Mouse (Mus musculus): ENCODE results near the gene Liph. TPM values are rescaled to one million over a fixed set of nuclear protein-coding genes. Genes with fewer than 3 reads are reported as not detected.
"Not testable (repeated sequence)": the region's sequence is repeated elsewhere in the genome, so short reads cannot be mapped to it uniquely, and the experiment has no call there.

Gene Liph
- polyA plus RNA-seq, 1 experiment from 2014 or later: 0.30 TPM

DNA sequence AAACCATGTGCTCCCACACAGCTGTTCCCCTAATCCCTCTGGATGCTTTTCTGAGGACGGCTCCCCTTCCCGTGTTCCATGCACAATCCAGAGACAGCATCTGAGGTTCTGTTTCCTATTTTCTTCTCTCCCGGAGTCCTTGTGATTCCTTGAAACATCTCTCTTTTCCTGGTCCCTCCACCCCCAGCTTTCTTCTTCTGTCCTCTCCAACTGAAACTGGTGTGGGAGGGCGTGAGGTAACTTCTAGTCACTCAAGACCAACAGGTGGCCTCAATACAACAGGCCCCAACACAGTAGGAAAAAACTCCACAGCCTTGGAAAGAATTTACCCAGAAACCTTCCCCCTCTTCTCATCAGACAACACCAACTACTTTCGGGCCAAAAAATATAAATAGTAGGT lies 18.1 kb downstream of the Liph start:
- POLR2A ChIA-PET: no interaction called here
- no peak for TF ChIP-seq CTCF (IDR thresholded peaks at IDR 0.05)
- CTCF ChIA-PET: interaction anchor here (1.3 to 1.8 kb wide), 2 partner anchors 9 to 14 kb away, joined by 3 to 5 read pairs; no protein-coding TSS in a partner anchor
- DNase-seq (ENCODE audit: low read depth, low spot score): no peak
- in situ Hi-C loops (cut with MboI; ENCODE audit: low pct_unique_long_range_greater_than_20kb): no loop called here
- ATAC-seq: no peak
- no peaks in the 10 kb centered on the region for H3K27me3 ChIP-seq

DNA sequence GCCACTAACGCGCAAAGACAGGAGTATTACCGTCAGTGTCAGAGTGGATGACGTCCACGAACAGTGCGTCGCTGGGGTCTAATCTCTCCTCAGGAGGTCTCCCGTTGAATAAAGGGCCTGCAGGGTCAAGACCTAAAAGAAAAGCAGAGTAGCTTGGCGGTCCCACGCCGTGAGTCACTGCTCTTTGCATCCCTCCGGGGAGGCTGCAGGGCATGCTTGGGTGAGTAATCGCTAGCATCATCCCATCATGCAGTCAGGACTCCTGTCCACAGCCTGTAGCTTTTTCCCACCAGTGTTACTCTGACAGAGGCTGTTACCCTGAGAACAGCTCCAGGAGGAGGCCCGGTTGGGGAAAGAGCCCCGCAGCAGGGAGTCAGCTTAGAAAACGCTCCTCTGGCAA lies 19.3 kb downstream of the Liph start:
- H3K27me3 ChIP-seq: no peaks in the 10 kb centered on the region
- ChIA-PET CTCF (interaction anchor here (1.3 to 1.8 kb wide), 2 partner anchors 10 to 15 kb away, joined by 3 to 5 read pairs; no protein-coding TSS in a partner anchor), POLR2A (no interaction called here)
- ATAC-seq (peak; percentile 92), DNase-seq (ENCODE audit: low read depth, low spot score) (peak; percentile 81)
- in situ Hi-C loops (cut with MboI; ENCODE audit: low pct_unique_long_range_greater_than_20kb): no loop called here
- TF ChIP-seq CTCF (IDR thresholded peaks at IDR 0.05): no peak

DNA sequence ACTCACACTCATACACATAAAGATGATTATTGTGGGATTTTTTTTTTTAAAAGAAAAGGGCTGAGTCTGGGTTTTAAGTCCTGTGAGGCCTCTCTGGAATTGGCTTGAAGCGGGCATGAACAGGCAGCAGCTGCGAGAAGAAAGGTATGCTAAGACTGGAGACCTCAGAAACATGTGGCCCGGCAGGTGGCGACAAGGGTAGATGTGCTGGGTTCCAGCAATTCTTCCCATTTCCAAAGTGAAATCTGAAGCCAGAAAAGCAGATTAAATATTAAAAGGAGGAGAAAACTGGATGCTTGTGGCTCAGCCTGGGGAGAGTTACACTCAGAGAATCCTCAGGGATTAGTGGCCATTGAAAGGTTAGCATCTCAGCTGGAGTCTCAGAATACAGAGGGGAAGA lies 24.0 kb downstream of the Liph start:
- DNase-seq (ENCODE audit: low read depth, low spot score): no peak
- in situ Hi-C loops (cut with MboI; ENCODE audit: low pct_unique_long_range_greater_than_20kb): no loop called here

DNA sequence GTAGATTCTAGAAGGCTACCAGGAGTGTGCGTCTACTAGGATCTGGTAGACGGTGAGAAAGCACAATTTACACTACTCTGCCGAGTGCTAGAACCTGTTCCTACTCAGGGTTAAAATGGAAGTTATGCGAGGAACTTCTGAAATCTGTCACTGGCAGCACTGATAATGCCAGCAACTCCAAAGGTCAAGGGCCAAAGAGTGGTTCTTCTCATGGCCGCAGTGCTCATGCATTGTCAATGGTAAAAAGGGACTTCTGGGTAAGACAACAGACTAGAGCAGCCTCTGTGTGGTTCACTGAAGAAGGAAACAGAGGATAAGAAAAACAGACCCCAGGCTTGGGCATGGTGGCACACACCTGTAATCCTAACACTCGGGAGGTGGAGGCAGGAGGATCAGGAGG lies 24.9 kb downstream of the Liph start:
- ChIA-PET CTCF (no interaction called here), POLR2A (no interaction called here)
- TF ChIP-seq CTCF (IDR thresholded peaks at IDR 0.05): no peak
- in situ Hi-C loops (cut with MboI; ENCODE audit: low pct_unique_long_range_greater_than_20kb): no loop called here
- ATAC-seq: no peak
- H3K27me3 ChIP-seq: no peaks in the 10 kb centered on the region
- DNase-seq (ENCODE audit: low read depth, low spot score): no peak

More for the DNA sequence above, 24.0 kb downstream of the Liph start:
- no peaks in the 10 kb centered on the region for H3K27me3 ChIP-seq
- peak; percentile 52 for TF ChIP-seq CTCF (IDR thresholded peaks at IDR 0.05)
- ChIA-PET CTCF (interaction anchor here (0.9 to 1.0 kb wide), 2 partner anchors 12 to 41 kb away, joined by 3 to 4 read pairs; no protein-coding TSS in a partner anchor), POLR2A (interaction anchor here (0.6 to 0.9 kb wide), 2 partner anchors 39 to 41 kb away, joined by 3 read pairs; no protein-coding TSS in a partner anchor)
- ATAC-seq: no peak

DNA sequence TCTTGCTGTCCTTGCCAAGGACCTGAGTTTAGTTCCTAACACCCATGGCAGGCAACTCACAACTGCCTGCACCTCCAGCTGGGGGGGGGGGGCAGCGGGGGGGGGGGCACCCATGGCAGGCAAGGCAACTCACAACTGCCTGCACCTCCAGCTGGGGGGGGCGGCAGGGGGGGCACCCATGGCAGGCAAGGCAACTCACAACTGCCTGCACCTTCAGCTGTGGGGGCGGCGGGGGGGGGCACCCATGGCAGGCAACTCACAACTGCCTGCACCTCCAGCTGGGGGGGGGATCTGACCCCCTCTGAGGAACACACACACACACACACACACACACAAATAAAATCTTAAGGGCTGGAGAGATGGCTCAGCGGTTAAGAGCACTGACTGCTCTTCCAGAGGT lies 25.6 kb downstream of the Liph start:
- no peak for TF ChIP-seq CTCF (IDR thresholded peaks at IDR 0.05)
- H3K27me3 ChIP-seq: no peaks in the 10 kb centered on the region
- ATAC-seq: no peak
- CTCF ChIA-PET: no interaction called here
- in situ Hi-C loops (cut with MboI; ENCODE audit: low pct_unique_long_range_greater_than_20kb): no loop called here
- POLR2A ChIA-PET: no interaction called here
- DNase-seq (ENCODE audit: low read depth, low spot score): no peak

GRCm38 (mm10) chr16:21965576-21965975 lies 29.9 kb downstream of the Liph start:
- in situ Hi-C loops (cut with MboI; ENCODE audit: low pct_unique_long_range_greater_than_20kb): no loop called here
- DNase-seq (ENCODE audit: low read depth, low spot score) (no peak), ATAC-seq (no peak)
- peaks cover 4% of the 10 kb centered on the region for H3K27me3 ChIP-seq
- TF ChIP-seq CTCF (IDR thresholded peaks at IDR 0.05): no peak
- ChIA-PET CTCF (no interaction called here), POLR2A (interaction anchor here (0.7 kb wide), 1 partner anchor 92 kb away, joined by 3 read pairs; no protein-coding TSS in a partner anchor)

GRCm38 (mm10) chr16:21955591-21955990 lies 39.9 kb downstream of the Liph start:
- H3K27me3 ChIP-seq: no peaks in the 10 kb centered on the region
- ATAC-seq (no peak), DNase-seq (ENCODE audit: low read depth, low spot score) (no peak)
- CTCF ChIA-PET: no interaction called here
- no peak for TF ChIP-seq CTCF (IDR thresholded peaks at IDR 0.05)
- in situ Hi-C loops (cut with MboI; ENCODE audit: low pct_unique_long_range_greater_than_20kb): no loop called here
- POLR2A ChIA-PET: no interaction called here

GRCm38 (mm10) chr16:21946761-21947715 lies 48.4 kb downstream of the Liph start, which contains the start of gene Tmem41a:
Gene Tmem41a, minus strand, starts transcription at chr16:21947552.
- no peaks in the 10 kb centered on the region for H3K27me3 ChIP-seq
- TF ChIP-seq CTCF (IDR thresholded peaks at IDR 0.05): no peak
- CTCF ChIA-PET: interaction anchor here (1.0 kb wide), 1 partner anchor 9 kb away, joined by 3 read pairs; no protein-coding TSS in a partner anchor
- no peak for DNase-seq (ENCODE audit: low read depth, low spot score)
- ATAC-seq: peak; percentile 95
- in situ Hi-C loops (cut with MboI; ENCODE audit: low pct_unique_long_range_greater_than_20kb): no loop called here
- POLR2A ChIA-PET: interaction anchor here (1.0 to 1.5 kb wide), 2 partner anchors 9 to 20 kb away, joined by 3 read pairs; no protein-coding TSS in a partner anchor

DNA sequence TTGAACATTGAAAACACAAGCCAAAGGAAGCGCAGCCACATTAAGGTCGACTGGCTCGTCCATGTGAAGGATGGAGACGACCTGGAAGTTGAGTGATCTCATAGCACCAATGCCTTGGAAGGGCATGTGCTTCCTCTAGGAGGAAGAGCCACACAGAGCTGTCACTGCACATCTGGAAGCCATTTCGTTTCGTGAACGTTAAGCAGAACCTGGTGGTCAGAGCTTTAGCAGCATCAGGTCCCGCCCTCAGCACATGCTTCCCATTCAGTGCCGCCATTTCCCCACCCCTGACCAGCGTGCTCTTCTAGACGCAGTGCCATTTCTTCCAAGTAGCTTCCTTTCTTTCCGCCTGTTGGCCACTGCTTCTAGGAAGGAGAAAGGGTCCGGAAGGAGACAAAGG lies 67.0 kb downstream of the Liph start:
- ChIA-PET POLR2A (no interaction called here), CTCF (no interaction called here)
- TF ChIP-seq CTCF (IDR thresholded peaks at IDR 0.05): no peak
- DNase-seq (ENCODE audit: low read depth, low spot score) (no peak), ATAC-seq (no peak)
- no peaks in the 10 kb centered on the region for H3K27me3 ChIP-seq
- in situ Hi-C loops (cut with MboI; ENCODE audit: low pct_unique_long_range_greater_than_20kb): no loop called here

- no peaks in the 10 kb centered on the region for H3K27me3 ChIP-seq
- DNase-seq (ENCODE audit: low read depth, low spot score): no peak
- TF ChIP-seq CTCF (IDR thresholded peaks at IDR 0.05): no peak
- POLR2A ChIA-PET: no interaction called here
- in situ Hi-C loops (cut with MboI; ENCODE audit: low pct_unique_long_range_greater_than_20kb): no loop called here
- CTCF ChIA-PET: no interaction called here
- ATAC-seq: peak; percentile 39
Measured at GRCm38 (mm10) chr16:21916681-21917080, 78.8 kb downstream of the Liph start.

DNA sequence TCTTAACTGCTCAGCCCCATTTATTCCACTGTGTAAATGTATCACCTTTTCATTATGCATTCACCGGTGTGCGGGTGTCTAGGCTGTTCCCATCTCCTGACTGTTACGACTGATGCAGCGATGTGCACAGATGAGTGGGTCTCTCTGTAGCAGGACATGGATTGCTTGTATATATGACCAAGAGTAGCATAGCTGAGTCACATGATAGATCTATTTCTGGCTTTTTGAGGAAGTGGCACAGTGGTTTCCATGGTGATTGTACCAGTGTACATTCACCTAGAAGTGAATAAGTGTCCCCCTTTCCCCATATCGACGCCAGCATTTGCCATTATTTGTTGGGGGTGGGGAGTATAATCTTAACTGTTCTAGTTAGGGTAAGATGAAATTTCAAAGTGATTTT lies 82.1 kb downstream of the Liph start:
- ChIA-PET POLR2A (no interaction called here), CTCF (no interaction called here)
- ATAC-seq (no peak), DNase-seq (ENCODE audit: low read depth, low spot score) (no peak)
- no peaks in the 10 kb centered on the region for H3K27me3 ChIP-seq
- in situ Hi-C loops (cut with MboI; ENCODE audit: low pct_unique_long_range_greater_than_20kb): no loop called here
- no peak for TF ChIP-seq CTCF (IDR thresholded peaks at IDR 0.05)

- CTCF ChIA-PET; POLR2A ChIA-PET; H3K27me3 ChIP-seq; ATAC-seq; in situ Hi-C loops (cut with MboI; ENCODE audit: low pct_unique_long_range_greater_than_20kb); DNase-seq (ENCODE audit: low read depth, low spot score): not testable (repeated sequence)
Measured at GRCm38 (mm10) chr16:21908906-21909305, 86.6 kb downstream of the Liph start.

Measured in Patski (cell line).